Mouse (Mus musculus) CD4-positive helper T cell, adult 2 months (primary cell): ENCODE data around the gene Gm4792.

Experiments
- DNase-seq: peaks from one replicate; pipeline ENCODE4 v3.0.0-alpha.2; 2012; ENCODE audit warnings: low read depth, missing footprints, low spot score

The Gm4792 gene

DNA sequence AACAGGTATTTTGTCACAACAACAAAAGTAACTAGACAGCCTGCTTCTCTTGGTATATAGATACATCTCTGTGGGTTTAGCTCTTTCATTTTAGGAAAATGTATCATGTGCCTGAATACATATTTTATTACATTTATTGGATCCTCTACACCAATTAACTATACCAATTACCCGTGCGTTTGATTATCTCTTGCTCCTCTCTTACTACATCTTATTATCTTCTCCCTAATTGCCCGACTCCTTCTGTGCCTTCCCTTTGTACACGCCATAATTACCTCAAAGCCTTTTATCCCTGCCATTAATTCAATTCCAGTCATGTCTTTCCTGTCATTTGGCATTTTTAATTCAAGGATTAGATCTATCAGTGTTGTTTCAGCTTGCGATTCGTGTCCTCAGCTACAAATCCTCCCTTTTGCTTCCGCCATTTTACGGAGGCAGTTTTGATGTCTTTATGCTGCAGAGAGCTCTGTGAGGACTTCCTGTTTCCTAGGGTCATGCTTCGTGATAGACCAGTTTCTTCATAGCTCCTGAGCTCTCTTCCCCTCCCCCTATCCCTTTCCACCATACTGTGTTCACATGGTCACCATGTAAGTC lies 5.7 kb upstream of the Gm4792 start:
- DNase-seq, result no peak

DNA sequence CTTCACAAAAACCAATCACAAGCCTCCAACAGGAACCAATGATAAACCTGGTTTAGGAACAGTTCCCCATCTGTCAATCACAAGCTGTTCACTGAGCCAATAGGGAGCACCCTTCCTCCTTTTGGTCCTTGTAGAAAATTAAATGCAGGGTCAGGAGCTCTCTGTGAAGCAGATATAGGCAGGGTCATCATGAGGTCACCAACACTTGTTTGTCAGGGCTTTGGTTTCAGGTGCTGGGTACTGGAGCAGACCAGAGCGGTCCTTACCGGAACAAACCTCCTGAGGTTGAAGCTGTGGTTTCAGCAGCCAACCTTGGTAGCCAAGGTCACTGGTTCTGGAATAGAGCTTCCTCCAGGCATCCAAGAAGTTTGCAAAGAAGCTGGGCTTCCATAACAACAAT lies 798 bp upstream of the Gm4792 start:
- DNase-seq, result no peak

DNA sequence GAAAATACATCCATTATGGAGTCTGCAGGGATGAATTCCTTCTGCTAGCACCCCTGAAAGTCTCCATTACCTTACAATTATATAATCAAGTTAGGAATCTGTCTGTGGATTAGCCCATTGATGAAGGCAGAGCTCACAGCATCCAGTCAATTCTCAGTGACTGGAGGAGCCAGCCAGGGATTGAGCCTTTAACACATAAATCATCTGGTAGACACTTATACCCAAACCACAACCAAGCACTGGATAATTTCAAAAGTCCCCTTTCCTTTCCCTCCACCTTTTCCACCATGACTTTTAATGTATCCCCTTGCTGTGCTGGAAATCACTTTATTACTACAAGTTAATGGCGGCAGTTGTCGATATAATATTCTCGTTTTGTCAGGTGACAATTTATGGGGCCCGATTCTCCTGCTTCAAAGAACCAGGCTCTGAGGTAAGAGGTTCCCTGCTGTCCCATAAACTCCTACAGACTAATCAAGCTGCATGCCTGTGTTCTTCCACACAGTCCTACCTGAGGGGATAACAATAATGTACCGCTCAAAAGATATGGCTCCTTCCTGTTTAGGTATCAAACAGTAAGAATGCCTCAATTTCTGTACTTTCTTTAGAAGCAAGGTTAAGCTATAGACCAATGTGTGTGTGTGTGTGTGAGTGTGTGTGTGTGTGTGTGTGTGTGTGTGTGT lies 2.4 kb downstream of the Gm4792 start:
- no peak for DNase-seq

DNA sequence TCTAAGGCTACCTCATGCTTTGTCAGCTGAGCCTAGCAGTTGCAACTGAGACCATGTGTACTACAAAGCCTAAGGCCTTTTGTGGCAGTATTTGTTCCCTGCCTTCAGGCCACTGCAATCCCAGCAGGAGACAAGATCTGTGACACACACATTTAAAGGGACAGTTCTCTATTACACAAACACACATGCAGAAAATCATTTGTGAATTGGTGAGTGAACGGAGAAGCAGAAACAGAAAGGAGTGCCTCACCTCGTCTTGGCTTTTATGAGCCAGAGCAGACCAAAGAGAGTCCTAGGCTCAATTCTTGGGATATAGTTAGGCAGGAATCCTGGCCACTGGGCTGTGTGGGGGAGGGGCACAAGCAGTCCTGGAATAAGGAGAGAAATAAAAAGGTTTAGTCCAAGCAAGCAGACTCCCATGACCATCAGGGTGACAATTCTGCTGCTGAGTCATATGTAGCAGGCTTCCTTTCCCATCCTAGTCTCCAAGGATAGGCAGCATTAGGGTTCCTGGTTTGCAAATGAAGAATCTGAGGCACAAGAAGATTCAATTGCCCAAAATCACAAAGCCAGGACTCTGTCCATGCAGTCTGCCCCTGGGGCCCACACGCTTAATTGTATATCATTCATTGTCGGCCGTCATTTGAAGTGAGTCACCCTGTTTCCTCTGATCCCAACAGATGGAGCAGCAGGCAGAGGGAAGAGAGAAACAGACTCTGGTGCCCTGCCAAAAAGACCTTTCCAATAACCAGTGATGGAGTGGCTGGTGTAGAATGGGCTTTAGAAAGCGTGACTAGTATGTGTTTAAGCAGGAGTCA lies 3.4 kb downstream of the Gm4792 start:
- DNase-seq, result no peak

DNA sequence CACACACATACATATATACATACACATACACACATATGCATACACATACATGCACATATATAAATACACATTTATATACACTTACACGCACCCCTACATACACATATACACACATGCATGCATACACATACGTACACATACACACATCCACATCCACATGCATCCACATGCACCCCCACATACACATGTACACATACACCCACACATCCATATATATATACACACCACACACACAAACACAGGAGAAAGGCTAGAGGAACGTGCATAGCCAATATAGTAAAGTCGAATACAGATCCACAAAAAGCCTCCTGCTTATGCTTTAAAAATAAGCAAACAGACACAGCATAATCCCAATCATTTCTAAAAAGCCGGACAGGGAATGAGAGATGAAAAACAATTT lies 4.1 kb downstream of the Gm4792 start:
- no peak for DNase-seq

DNA sequence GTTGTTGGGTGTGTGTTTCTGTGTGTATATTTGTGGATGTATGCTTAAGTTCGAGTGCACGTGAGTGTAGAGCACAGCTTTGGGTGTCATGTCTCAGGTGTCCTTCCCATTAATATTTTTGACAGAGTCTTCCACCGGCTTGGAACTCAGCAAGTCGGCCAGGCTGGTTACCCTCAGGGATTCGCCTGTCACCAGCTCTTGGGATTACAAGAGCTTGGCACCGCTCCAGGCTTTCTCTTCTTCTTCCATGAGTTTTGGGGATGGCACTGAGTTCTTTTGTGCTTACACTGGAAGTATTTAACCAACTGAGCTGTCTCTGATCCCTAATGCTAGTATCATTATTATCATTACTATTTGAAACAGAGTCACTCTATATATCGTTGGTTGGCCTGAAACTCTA lies 15.7 kb downstream of the Gm4792 start:
- no peak for DNase-seq

DNA sequence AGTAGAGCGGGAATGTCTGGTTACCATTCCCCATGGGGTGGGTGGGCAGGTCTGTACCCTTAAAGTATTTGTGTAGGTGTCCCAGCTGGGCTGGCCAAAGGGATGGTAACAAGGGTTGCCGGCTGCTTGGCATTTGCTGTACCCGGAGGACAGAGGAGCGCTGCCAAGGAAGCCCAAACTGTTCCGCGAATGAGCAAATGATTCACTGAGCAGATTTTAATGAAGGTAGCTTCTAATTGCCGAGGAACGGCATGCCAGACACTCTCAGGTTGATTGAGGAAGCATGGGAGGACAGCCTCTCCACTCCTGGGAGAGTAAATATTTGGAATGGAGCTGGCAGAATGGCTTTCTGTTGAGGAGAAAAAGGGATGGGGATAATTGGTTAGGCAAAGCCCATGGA lies 16.3 kb downstream of the Gm4792 start:
- no peak for DNase-seq

DNA sequence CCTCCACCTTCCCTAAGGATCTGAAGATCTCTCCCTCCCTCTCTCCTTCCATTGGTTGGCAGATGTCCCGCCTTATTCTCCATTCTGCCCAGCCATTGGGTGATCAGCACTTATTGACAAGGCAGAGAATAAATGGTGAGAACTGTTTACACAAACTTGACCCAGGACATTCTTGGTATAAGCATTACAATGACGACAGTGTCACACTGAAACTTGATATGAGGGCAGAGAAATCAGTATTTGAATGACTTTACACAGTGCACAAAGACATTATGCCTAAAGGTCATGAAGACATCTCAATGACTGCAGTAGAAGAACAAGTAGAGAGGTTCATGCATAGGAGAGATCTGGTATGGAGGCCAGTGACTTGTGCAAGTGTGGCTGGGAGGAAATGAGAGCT lies 22.0 kb downstream of the Gm4792 start:
- DNase-seq, result no peak

DNA sequence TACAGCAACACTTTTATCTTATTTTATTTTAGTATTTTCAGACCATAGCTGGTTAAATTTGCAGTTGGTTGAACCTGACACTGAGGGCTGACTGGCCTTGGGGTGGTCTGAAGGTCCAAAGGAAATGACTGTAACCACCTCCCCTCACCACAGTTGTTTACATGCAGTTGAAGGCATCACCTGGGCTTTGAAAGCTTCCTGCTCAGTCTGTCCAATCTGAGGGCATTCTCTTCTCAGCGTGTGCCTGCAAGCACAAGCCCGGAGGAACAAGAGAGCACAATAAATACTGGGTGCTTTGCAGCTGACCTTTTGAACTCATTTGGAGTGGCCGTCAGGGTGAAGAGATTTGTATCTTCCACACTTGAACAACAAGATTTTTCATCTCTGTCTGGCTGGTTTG lies 23.2 kb downstream of the Gm4792 start:
- no peak for DNase-seq

DNA sequence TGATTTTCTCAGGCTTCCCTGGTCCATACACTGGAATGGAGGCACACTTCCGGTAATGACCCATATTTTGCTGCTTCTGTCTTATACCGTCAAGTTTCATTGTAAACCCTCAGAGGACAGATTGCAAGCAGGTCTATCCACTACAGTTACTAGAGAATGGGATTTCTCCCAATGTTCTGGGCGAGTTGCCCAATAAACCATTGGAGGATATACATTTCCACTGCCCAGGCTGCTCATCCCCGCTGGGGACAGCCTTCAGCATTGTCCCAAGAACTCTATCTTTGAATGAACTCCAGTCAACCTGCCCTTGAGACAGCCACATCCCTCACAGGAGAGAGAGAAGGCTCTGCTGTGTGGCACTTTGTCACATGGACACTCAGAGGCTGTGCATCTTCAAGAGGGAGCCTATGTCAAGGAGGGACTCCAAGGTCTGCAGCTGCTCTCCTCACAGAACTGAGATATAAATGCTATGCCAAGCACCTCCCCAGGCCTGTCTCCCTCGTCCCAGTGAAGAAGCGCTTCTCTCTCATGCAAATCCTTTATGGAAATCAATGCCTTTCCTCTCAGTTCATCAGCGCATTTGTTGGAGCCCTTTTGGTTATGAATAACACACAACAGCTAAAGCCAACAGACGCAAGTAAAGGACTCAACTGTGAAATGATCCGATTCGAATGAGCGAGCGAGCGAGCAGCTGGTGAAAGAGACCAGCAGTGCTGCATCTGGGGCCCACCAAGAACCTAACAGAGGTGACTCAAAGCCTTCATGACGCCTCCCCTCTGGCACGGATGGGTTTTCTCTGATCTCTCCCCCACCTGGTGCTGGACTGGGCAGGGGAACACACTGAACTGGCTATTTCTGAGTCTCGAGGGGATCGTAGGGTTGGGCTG lies 32.6 kb downstream of the Gm4792 start:
- DNase-seq, result no peak

DNA sequence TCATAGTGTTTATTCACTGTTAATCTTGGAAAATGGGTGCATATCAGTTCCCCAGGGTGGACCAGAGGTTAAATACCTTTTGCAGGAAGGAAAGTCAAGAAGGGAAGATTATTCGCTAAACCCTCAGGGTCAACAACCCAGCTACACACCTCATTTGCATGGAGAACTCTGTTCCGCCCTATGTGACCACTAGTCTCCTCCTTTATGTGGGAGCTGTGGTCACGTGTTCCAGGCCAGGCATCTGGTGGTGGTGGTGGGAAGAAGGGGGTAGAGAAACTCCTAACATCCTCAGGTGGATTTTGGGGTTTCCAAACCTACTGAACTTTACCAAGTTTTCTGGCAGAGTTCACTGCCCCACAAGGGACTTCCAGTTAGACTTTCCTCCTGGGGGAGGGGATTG lies 35.3 kb downstream of the Gm4792 start:
- no peak for DNase-seq

DNA sequence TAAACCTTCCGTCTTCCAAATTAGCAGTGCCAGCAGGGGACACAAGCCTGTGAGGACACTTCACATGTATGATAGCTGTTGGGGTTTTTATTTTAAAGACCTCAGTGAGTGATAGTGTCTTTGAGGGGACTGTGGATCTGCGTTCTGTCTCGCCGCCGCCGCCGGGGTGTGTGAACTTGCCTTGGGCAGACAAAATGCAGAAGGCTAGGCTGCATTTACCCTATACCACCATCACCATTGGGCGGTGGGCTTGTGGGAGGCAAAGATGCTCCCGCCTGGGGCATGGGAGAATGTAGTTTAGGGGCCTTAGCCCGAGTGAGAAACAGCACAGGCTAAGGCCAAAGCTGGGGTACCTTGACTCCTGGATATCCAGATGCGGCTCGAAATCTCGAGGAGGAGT lies 35.9 kb downstream of the Gm4792 start:
- no peak for DNase-seq

DNA sequence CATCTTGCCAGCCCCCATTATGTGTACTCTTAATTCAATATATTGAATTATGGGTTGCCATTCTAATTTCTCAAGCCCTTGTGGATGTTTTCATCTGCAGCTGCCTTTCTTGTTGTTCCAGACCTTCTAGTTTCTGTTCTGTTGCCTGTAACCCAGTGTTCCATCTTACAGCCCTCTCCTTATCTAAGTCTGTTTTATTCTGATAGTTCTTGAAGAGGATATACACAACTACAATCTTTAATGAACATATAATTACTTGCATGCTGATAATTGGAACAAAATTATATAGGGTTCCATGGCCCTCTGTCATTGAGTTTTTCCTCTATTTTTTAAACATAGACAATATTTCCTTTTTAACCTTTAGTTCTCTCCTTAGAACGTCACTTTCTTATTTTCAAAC lies 38.0 kb downstream of the Gm4792 start:
- DNase-seq, result no peak

DNA sequence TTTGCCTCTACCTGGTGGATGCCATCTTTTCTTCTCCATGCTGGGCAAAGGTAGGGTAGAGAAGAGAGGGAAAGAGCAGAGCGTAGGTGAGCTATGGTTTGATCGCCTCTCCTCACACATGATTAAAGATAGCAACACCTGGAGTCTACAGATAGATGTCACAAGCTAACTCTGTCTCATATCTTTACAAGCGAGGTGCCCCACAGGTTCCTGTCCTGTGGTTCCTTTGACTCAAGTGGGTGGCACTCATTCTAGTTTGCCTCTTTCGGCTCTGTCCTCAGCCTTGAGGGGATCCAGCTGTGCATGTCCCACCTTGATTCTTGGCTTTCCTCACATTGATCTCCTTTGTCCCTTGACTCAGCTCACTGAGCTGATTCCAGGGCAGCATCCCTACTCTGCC lies 42.0 kb downstream of the Gm4792 start:
- DNase-seq, result no peak

DNA sequence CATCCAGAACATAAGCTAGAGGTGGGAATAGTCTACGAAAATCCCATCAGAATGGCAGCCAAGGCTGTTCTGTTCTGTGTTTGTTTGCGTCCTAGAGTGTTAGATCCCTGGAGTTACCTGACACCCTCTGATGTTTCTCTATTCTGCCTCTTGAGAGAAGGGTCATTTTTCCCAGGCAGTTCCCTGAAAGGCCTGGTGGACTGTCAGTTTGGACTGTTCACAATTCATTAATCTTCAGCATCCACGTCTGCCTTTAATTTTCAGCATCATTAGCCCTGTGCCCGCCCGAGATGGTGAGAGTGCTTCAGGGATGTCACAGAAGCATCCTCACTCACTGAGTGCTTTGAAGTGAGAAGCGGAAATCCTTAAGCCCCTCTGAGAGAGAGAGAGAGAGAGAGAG lies 42.8 kb downstream of the Gm4792 start:
- DNase-seq, result no peak

DNA sequence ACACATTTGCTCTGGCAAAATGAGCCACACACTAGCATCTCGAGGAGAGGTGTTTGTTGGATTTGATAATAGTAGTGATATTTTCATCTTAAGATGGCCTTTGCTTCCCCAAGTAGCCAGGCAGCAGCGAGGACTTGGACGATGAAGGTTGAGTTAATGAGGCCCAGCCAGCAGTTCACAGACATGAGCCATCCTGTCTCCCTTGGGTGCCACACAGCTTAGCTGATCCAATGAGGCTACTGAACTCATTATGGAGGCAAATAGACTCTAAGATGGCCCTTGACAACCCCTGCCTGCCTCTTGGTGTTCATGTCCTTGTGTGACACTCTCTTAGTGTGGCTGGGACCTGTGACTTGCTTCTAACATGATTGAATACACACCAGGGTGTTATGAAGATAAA lies 43.7 kb downstream of the Gm4792 start:
- DNase-seq, result no peak

DNA sequence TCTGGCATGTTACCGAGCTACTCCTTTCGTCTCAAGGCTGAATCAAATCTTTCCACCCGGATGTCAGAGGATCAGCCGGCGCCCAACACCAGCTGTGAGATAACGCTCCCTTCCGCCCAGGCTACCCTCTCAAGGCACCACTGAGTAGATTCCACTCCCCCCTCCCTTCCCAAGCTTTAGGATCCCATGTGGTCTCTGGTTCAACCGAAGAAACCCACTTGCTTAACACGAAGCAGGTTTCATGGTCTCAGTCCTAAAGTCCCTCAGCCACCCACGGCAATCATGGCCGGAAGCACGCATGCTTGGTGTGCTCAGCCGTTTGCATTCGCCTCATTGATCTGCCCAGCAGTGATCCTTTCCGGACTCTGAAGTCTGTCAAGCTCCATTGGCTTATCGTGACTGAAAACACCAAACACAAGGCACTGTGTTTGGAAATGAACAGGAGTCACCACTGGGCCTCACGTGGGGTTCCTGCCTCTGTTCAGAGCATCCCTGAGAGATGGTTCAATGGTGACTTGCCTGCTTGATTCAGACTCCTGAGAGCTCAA lies 45.2 kb downstream of the Gm4792 start:
- no peak for DNase-seq

DNA sequence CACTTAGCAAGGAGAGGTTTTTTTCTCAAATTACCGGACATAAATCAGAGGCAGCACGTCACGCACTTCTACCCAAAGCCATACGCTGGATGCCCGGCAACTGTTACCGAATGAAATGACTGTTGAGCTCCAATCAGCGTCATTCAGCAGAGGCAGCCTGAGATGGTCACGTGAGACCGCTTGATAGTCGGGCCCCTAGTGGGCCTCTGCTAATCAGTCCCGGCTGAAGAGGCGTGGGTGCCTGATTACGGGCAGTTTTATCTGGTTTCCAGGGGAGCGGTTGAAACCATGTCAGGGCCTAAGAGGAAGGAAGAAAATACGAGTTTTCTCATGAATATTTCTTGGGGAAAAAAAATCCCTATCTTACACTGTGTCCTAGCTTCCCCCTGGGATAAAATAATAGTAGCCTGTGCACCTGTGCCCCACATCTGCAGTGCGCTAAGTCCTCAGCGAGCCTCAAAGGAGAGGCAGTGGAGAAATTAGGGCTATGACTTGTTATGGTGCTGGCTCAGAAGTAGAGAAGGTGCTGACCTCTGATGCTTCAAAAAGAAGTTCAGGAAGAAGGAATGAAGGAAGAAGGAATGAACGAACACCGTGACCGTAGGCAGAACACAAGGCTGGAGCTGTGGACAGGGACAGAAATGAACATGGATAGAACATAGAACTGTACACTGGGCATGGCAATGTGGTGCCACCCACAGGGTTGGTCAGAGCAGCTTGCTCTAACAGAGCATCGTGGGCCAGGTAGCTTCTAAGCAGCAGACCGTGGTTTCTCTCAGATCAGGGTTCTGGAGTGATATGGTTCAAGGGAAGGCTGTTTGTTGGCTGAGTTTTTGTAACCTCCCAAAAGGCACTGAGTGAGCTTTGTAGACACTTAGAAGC lies 48.7 kb downstream of the Gm4792 start:
- DNase-seq, result no peak

DNA sequence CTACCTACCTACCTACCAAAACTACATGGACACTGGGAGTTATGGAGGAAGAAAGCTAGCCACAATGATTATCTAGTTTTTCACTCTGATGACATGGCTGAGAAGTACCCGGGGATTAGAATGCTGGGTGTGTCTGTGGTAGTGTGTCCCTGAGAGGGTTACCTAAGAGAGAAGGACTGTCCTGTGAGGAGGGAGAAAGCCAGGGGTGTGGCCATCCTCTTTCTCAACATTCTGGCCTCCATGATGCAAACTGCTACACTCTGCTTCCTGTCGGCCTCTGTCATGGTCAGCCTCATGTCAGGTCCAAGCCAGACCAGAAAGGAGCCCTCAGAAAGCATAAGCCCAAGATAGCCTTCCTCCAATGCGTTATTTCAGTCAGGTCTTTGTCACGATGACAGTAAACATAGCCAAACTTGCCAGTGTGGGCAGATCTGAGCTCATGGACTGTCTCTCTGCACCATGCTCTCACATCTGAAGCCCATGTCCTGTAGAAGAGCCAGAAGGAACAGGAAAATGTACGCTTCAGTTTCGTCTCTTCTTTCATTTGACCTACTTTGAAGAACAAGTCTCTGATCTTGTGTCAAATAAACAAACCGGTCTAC lies 50.7 kb downstream of the Gm4792 start:
- DNase-seq, result peak; percentile 18
